Mouse (Mus musculus): ENCODE measurements around the gene Shisa5. TPM values are rescaled to one million over a fixed set of nuclear protein-coding genes. Genes with fewer than 3 reads are reported as not detected.
A peak's percentile ranks its signal among the peaks of the same experiment; 100 is the strongest.

Shisa5 gene
- 65.4 and 76.0 TPM in 2 replicates for polyA plus RNA-seq (2015; fragmentation: Nextera tagmentation; extraction: Ambion mirVana)

- Histone ChIP-seq H3K4me3 (peak within 1 kb of the TSS; percentile 78), H3K4me2 (peak within 1 kb of the TSS; percentile 85), H3K9ac (peak within 1 kb of the TSS; percentile 88), H3K9me3 (no peaks in the 10 kb centered on the region), H3K27me3 (no peaks in the 10 kb centered on the region), H3K4me1 (peaks cover 29% of the 10 kb centered on the region), H3K36me3 (no peaks in the 10 kb centered on the region), H3K27ac (peak within 1 kb of the TSS; percentile 69)
- WGBS = under 1% methylated on average over 40 of the region's 40 CpGs
- ATAC-seq (ENCODE audit: insufficient number of reproducible peaks, insufficient read depth, low FRiP score, low TSS enrichment, low read depth) = peak; percentile 85
Measured at GRCm38 (mm10) chr9:109038086-109038895, at the start of gene Shisa5. Gene Shisa5, plus strand, starts transcription at chr9:109038565.

GRCm38 (mm10) chr9:108989802-108990461, 48.4 kb upstream of the Shisa5 start:
- peaks cover 9% of the 10 kb centered on the region for H3K36me3 ChIP-seq
- no peak for ATAC-seq (ENCODE audit: insufficient number of reproducible peaks, insufficient read depth, low FRiP score, low TSS enrichment, low read depth)
- no peak overlapping the region for H3K4me3 ChIP-seq
- H3K4me1 ChIP-seq = peaks cover 56% of the 10 kb centered on the region
- 75% methylated on average over 4 of the region's 4 CpGs for WGBS
- no peak overlapping the region for H3K9ac ChIP-seq
- peak overlapping the region; percentile 15; the same call in 1 of the 2 replicates for H3K4me2 ChIP-seq
- H3K27me3 ChIP-seq = no peaks in the 10 kb centered on the region
- H3K9me3 ChIP-seq = no peaks in the 10 kb centered on the region
- H3K27ac ChIP-seq = peak overlapping the region; percentile 95

GRCm38 (mm10) chr9:108990462-108990820, 47.9 kb upstream of the Shisa5 start:
- Histone ChIP-seq H3K4me1 (peaks cover 62% of the 10 kb centered on the region), H3K9ac (no peak overlapping the region), H3K4me3 (no peak overlapping the region), H3K4me2 (peak overlapping the region; percentile 87; the same call in 1 of the 2 replicates), H3K36me3 (peaks cover 9% of the 10 kb centered on the region), H3K27ac (peak overlapping the region; percentile 95), H3K9me3 (no peaks in the 10 kb centered on the region), H3K27me3 (no peaks in the 10 kb centered on the region)
- 29% methylated on average over 7 of the region's 7 CpGs for WGBS
- no peak for ATAC-seq (ENCODE audit: insufficient number of reproducible peaks, insufficient read depth, low FRiP score, low TSS enrichment, low read depth)

DNA sequence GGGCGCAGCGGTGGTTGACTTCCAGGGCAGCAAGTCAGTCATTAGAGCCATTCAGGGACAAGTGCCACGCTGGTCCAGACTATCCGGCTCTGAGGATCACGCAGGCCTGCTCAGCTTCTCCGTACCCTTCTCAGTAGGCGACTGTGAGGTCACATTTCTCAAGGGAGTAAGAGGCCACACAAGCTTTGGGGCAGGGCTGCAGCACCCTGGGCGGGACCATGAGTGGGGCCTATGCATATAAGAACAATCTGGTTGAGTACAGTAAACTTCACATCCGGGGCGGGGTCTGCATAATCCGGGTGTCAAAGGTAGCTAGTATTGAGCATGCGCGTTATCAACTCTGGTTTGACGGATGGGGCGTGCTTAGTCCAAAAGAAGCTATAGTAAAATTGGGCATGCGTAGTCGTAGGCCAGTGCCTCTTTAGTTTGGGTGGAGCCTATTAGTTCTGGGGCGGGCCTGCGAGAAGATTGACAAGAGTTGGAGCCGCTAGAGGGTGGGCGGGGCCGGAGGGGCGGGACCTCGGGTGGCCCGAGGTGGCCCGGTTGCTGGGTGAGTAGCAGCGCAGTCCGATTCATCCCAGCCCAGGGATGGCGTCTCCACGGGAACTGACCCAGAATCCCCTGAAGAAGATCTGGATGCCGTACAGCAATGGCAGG, 46.8 kb upstream of the Shisa5 start, which contains the start of gene Pfkfb4:
TSS of gene Pfkfb4 (plus strand) at position 351 of the 657 bp plus-strand sequence.
- Histone ChIP-seq H3K4me3 (peak within 1 kb of the TSS; percentile 63), H3K9me3 (no peaks in the 10 kb centered on the region), H3K4me2 (peak within 1 kb of the TSS; percentile 87), H3K27ac (peak within 1 kb of the TSS; percentile 95), H3K27me3 (no peaks in the 10 kb centered on the region), H3K4me1 (peaks cover 70% of the 10 kb centered on the region), H3K9ac (peak within 1 kb of the TSS; percentile 80), H3K36me3 (peaks cover 2% of the 10 kb centered on the region; the same call in 1 of the 2 replicates)
- ATAC-seq (ENCODE audit: insufficient number of reproducible peaks, insufficient read depth, low FRiP score, low TSS enrichment, low read depth) = peak; percentile 95
- WGBS = 2% methylated on average over 31 of the region's 31 CpGs

DNA sequence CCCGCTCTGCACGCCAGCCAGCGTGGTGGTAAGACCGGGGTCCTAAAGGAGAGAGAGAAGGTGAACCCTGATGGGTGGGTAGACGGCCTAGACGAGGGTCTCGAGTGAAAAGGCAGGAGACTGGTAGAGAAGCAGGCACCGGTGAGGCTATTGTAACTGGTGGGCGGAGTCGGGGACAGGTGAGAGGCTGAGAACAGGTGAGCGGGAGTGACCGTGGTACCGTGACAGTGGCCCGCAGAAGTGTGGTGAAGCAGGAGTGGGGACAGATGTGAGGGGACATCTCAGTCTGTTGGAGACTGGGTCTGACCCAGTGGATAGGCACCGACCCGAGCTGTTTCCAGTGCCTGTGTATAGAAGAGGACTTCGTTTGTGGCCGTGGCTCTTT, 46.3 kb upstream of the Shisa5 start:
- no peaks in the 10 kb centered on the region for H3K9me3 ChIP-seq
- WGBS = 9% methylated on average over 18 of the region's 18 CpGs
- no peaks in the 10 kb centered on the region for H3K27me3 ChIP-seq
- peak overlapping the region; percentile 95 for H3K27ac ChIP-seq
- H3K4me3 ChIP-seq = peak overlapping the region; percentile 63
- H3K36me3 ChIP-seq = no peaks in the 10 kb centered on the region
- peaks cover 70% of the 10 kb centered on the region for H3K4me1 ChIP-seq
- ATAC-seq (ENCODE audit: insufficient number of reproducible peaks, insufficient read depth, low FRiP score, low TSS enrichment, low read depth) = peak; percentile 4; the same call in 1 of the 2 replicates
- peak overlapping the region; percentile 80 for H3K9ac ChIP-seq
- H3K4me2 ChIP-seq = peak overlapping the region; percentile 87

- no peak overlapping the region for H3K27ac ChIP-seq
- H3K27me3 ChIP-seq = no peaks in the 10 kb centered on the region
- H3K9ac ChIP-seq = peak overlapping the region; percentile 80
- ATAC-seq (ENCODE audit: insufficient number of reproducible peaks, insufficient read depth, low FRiP score, low TSS enrichment, low read depth) = no peak
- no peaks in the 10 kb centered on the region for H3K36me3 ChIP-seq
- peaks cover 65% of the 10 kb centered on the region for H3K4me1 ChIP-seq
- peak overlapping the region; percentile 63 for H3K4me3 ChIP-seq
- peak overlapping the region; percentile 87 for H3K4me2 ChIP-seq
- H3K9me3 ChIP-seq = no peaks in the 10 kb centered on the region
- 84% methylated on average over 9 of the region's 9 CpGs for WGBS
Measured at GRCm38 (mm10) chr9:108992620-108993361, 45.6 kb upstream of the Shisa5 start.

DNA sequence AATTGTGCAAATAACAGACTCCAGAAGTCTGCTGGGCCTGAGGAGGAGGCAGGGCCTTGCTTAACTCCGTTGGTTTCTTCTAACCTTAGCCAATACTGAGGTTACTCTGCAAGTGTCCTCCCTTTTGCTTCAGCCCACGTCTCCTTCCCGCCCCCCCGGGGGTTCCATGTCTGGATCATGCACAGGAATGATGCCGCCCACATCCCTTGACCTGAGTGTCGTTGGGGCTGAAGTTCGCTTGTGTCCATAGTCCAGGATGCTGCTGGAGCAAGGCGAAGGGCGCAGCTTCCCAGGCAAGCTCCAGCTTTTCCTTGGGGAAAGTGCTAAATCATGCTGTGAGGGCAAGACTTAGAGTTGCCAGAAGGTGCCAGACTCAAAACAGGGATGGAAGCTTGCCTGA, 42.0 kb upstream of the Shisa5 start:
- Histone ChIP-seq H3K27ac (no peak overlapping the region), H3K36me3 (no peaks in the 10 kb centered on the region), H3K27me3 (no peaks in the 10 kb centered on the region), H3K9me3 (no peaks in the 10 kb centered on the region), H3K4me1 (peaks cover 32% of the 10 kb centered on the region), H3K4me3 (no peak overlapping the region), H3K4me2 (no peak overlapping the region), H3K9ac (no peak overlapping the region)
- no peak for ATAC-seq (ENCODE audit: insufficient number of reproducible peaks, insufficient read depth, low FRiP score, low TSS enrichment, low read depth)
- 76% methylated on average over 9 of the region's 9 CpGs for WGBS

GRCm38 (mm10) chr9:108998287-108999166, 39.8 kb upstream of the Shisa5 start:
- H3K36me3 ChIP-seq = 0 out of 2 replicates have a peak, but pooled peaks cover 8% of the 10 kb centered on the region
- no peaks in the 10 kb centered on the region for H3K9me3 ChIP-seq
- no peaks in the 10 kb centered on the region for H3K27me3 ChIP-seq
- no peak overlapping the region for H3K27ac ChIP-seq
- WGBS = 81% methylated on average over 19 of the region's 19 CpGs
- H3K9ac ChIP-seq = no peak overlapping the region
- H3K4me1 ChIP-seq = peaks cover 20% of the 10 kb centered on the region
- H3K4me2 ChIP-seq = no peak overlapping the region
- no peak for ATAC-seq (ENCODE audit: insufficient number of reproducible peaks, insufficient read depth, low FRiP score, low TSS enrichment, low read depth)
- H3K4me3 ChIP-seq = no peak overlapping the region

GRCm38 (mm10) chr9:108999167-108999526, 39.2 kb upstream of the Shisa5 start:
- peaks cover 18% of the 10 kb centered on the region for H3K4me1 ChIP-seq
- no peaks in the 10 kb centered on the region for H3K9me3 ChIP-seq
- WGBS = 86% methylated on average over 4 of the region's 4 CpGs
- H3K4me2 ChIP-seq = no peak overlapping the region
- no peak for ATAC-seq (ENCODE audit: insufficient number of reproducible peaks, insufficient read depth, low FRiP score, low TSS enrichment, low read depth)
- H3K27ac ChIP-seq = no peak overlapping the region
- no peak overlapping the region for H3K9ac ChIP-seq
- no peak overlapping the region for H3K4me3 ChIP-seq
- H3K27me3 ChIP-seq = no peaks in the 10 kb centered on the region
- 0 out of 2 replicates have a peak, but pooled peaks cover 8% of the 10 kb centered on the region for H3K36me3 ChIP-seq

DNA sequence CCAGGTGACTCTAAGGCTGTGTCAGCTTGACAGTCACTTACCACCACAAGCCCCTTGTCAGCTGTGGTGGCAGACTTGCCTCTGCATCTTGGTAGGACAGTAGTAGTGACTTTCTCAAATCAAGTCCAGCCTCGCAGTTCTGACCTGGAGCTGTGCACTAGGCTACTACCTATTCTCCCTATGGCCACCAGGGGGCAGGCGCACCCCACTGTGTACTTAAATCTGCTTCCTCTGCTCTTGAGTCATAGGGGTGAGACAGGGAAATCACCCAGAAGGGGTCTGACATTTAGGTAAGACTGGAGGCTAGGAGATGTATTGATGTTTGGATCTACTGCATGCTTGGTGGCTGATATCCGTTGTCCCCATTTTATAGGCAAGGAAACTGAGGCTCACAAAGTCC, 37.6 kb upstream of the Shisa5 start:
- WGBS = 11% methylated on average over 3 of the region's 3 CpGs
- peaks cover 8% of the 10 kb centered on the region for H3K4me1 ChIP-seq
- no peak overlapping the region for H3K27ac ChIP-seq
- H3K4me2 ChIP-seq = no peak overlapping the region
- H3K4me3 ChIP-seq = no peak overlapping the region
- H3K27me3 ChIP-seq = no peaks in the 10 kb centered on the region
- H3K9me3 ChIP-seq = no peaks in the 10 kb centered on the region
- no peak for ATAC-seq (ENCODE audit: insufficient number of reproducible peaks, insufficient read depth, low FRiP score, low TSS enrichment, low read depth)
- 0 out of 2 replicates have a peak, but pooled peaks cover 8% of the 10 kb centered on the region for H3K36me3 ChIP-seq
- H3K9ac ChIP-seq = no peak overlapping the region
